Mouse (Mus musculus) spleen, adult 2 months (tissue): ENCODE data around the gene Hoxc11.

Experiments
- CTCF ChIP-seq: fragments of 200-500 bp; IDR thresholded peaks from 2 replicates; pipeline ENCODE4 v1.5.1; 2011; ENCODE audit warnings: mild to moderate bottlenecking, inconsistent platforms; ENCODE audit not compliant: insufficient read depth, insufficient read length, insufficient replicate concordance; ENCODE audit errors: extremely low read depth
- POLR2A ChIP-seq: fragments of 200-500 bp; IDR thresholded peaks from 2 replicates; pipeline ENCODE4 v1.6.1; 2011; ENCODE audit warnings: low read depth, low read length, inconsistent platforms

DNA sequence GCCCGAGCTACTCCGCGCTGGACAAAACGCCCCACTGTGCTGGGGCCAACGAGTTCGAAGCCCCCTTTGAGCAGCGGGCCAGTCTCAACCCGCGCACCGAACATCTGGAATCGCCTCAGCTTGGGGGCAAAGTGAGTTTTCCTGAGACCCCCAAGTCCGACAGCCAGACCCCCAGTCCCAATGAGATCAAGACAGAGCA, 13.0 kb downstream of the Hoxc11 start, which contains the start of gene Hoxc5:
- TF ChIP-seq CTCF (no peak), POLR2A (no peak)
